Mouse (Mus musculus) G1E-ER4 (cell line): ENCODE measurements around the gene Ccdc58. TPM values are rescaled to one million over a fixed set of nuclear protein-coding genes. Genes with fewer than 3 reads are reported as not detected.

ENCODE experiments used
- GATA1 ChIP-seq: IDR thresholded peaks from one replicate; pipeline ENCODE4 v1.8.0; 2012; ENCODE audit warnings: low read length, inconsistent platforms
- polyA plus RNA-seq: library from polyadenylated mRNA; stranded (reverse); fragments of >175 nt; gene quantifications from 2 replicates; pipeline ENCODE4 v1.2.3, GENCODE M21; 2012

Gene Ccdc58
- polyA plus RNA-seq, 1 experiment: 8.0 TPM

GRCm38 (mm10) chr16:36069819-36070575 lies 1.5 kb upstream of the Ccdc58 start:
- TF ChIP-seq GATA1: no peak

GRCm38 (mm10) chr16:36071071-36071449 lies 425 bp upstream of the Ccdc58 start:
- no peak for TF ChIP-seq GATA1

- TF ChIP-seq GATA1: no peak
These were observed 1.0 kb downstream of the Ccdc58 start for GRCm38 (mm10) chr16:36072410-36073011.

- TF ChIP-seq GATA1: no peak
These were observed 3.3 kb downstream of the Ccdc58 start for GRCm38 (mm10) chr16:36074772-36075171.

- no peak for TF ChIP-seq GATA1
These were observed 8.4 kb downstream of the Ccdc58 start for GRCm38 (mm10) chr16:36079916-36080315.

GRCm38 (mm10) chr16:36087846-36088245 lies 16.4 kb downstream of the Ccdc58 start:
- TF ChIP-seq GATA1: no peak

- no peak for TF ChIP-seq GATA1
These were observed 17.6 kb downstream of the Ccdc58 start for GRCm38 (mm10) chr16:36089065-36089464.

GRCm38 (mm10) chr16:36089850-36090616 lies 18.5 kb downstream of the Ccdc58 start:
- no peak for TF ChIP-seq GATA1

GRCm38 (mm10) chr16:36090785-36091509 lies 19.5 kb downstream of the Ccdc58 start:
- no peak for TF ChIP-seq GATA1

GRCm38 (mm10) chr16:36094079-36094478 lies 22.6 kb downstream of the Ccdc58 start:
- TF ChIP-seq GATA1: no peak

- TF ChIP-seq GATA1: no peak
These were observed 30.0 kb downstream of the Ccdc58 start for GRCm38 (mm10) chr16:36101526-36101925.

- no peak for TF ChIP-seq GATA1
These were observed 30.7 kb downstream of the Ccdc58 start for GRCm38 (mm10) chr16:36102211-36102610.

- TF ChIP-seq GATA1: no peak
These were observed 56.6 kb downstream of the Ccdc58 start for GRCm38 (mm10) chr16:36128092-36128491.

- TF ChIP-seq GATA1: no peak
These were observed 59.7 kb downstream of the Ccdc58 start, which contains the start of gene Csta1 for GRCm38 (mm10) chr16:36131141-36131540. Gene Csta1 (minus strand): TSS chr16:36131241.

GRCm38 (mm10) chr16:36138201-36138600 lies 66.7 kb downstream of the Ccdc58 start:
- no peak for TF ChIP-seq GATA1

Other genes starting within 250 kb of the Ccdc58 start
- gene Parp14, start 200.1 kb upstream of the Ccdc58 start, polyA plus RNA-seq: 2.2 and 3.7 TPM in 2 replicates
- 1.3 and 2.0 TPM in 2 replicates for gene Parp9, start 133.2 kb upstream of the Ccdc58 start, polyA plus RNA-seq
- gene Dtx3l, start 132.5 kb upstream of the Ccdc58 start, polyA plus RNA-seq: 2.3 and 2.8 TPM in 2 replicates
- 46.7 and 66.0 TPM in 2 replicates for gene Kpna1, start 92.9 kb upstream of the Ccdc58 start, polyA plus RNA-seq
- gene Wdr5b, start 30.5 kb upstream of the Ccdc58 start, polyA plus RNA-seq: 0.22 and 0.35 TPM in 2 replicates
- 162 and 401 TPM in 2 replicates for gene Fam162a, start 91 bp upstream of the Ccdc58 start, polyA plus RNA-seq
- gene Csta1, start 59.6 kb downstream of the Ccdc58 start, polyA plus RNA-seq: not detected in 2 replicates
- gene Stfa2l1, start 85.1 kb downstream of the Ccdc58 start, polyA plus RNA-seq: not detected in 2 replicates
- gene Gm5483, start 112.5 kb downstream of the Ccdc58 start, polyA plus RNA-seq: not detected in 2 replicates
- not detected in 2 replicates for gene Gm5416, start 138.7 kb downstream of the Ccdc58 start, polyA plus RNA-seq
- not detected in 2 replicates for gene 2010005H15Rik, start 149.8 kb downstream of the Ccdc58 start, polyA plus RNA-seq
- not detected in 2 replicates for gene Stfa1, start 205.3 kb downstream of the Ccdc58 start, polyA plus RNA-seq